Mouse (Mus musculus) midbrain, embryonic 15.5 days (tissue): ENCODE measurements at regions not wholly inside any gene's neighbourhood (a gene's known extent, or its start where the extent isn't known, plus 50 kb on each side); places are given as distances from the start of the nearest gene placed in this dataset.

Source experiments
- ATAC-seq: fragments of 200-750 bp; cut with Nextera tagmentation; replicated peaks from 2 replicates; pipeline ENCODE4 v1.8.0; 2017; ENCODE audit warnings: moderate TSS enrichment
- H3K27ac ChIP-seq: fragments of 300-500 bp; sonication (generic); 2 replicates; pipeline ENCODE4 v1.5.1; 2015; ENCODE audit warnings: mild to moderate bottlenecking, inconsistent platforms
- H3K27me3 ChIP-seq: fragments of 300-500 bp; sonication (generic); replicated peaks from 2 replicates; pipeline ENCODE4 v1.6.1; 2015; ENCODE audit warnings: inconsistent platforms
- H3K36me3 ChIP-seq: fragments of 300-500 bp; sonication (generic); replicated peaks from 2 replicates; pipeline ENCODE4 v1.6.1; 2015; ENCODE audit warnings: inconsistent platforms
- H3K4me1 ChIP-seq: fragments of 300-500 bp; sonication (generic); 2 replicates; pipeline ENCODE4 v1.6.1; 2015; ENCODE audit warnings: inconsistent platforms
- H3K4me2 ChIP-seq: fragments of 300-500 bp; sonication (generic); 2 replicates; pipeline ENCODE4 v1.6.1; 2015; ENCODE audit warnings: inconsistent platforms, mild to moderate bottlenecking, moderate library complexity
- H3K4me3 ChIP-seq: fragments of 300-500 bp; sonication (generic); 2 replicates; pipeline ENCODE4 v1.5.1; 2015; ENCODE audit warnings: mild to moderate bottlenecking, inconsistent platforms
- H3K9ac ChIP-seq: fragments of 300-500 bp; sonication (generic); 2 replicates; pipeline ENCODE4 v1.6.1; 2015; ENCODE audit warnings: mild to moderate bottlenecking, inconsistent platforms
- H3K9me3 ChIP-seq: fragments of 300-500 bp; sonication (generic); 2 replicates; pipeline ENCODE4 v1.6.1; 2016; ENCODE audit warnings: inconsistent platforms
- WGBS: fragments of 180-500 bp; shearing (Covaris S2); methylation state at CpG from one replicate; pipeline ENCODE4 v1.1.7; 2015; ENCODE audit warnings: mixed read lengths; 5-methylcytosine and 5-hydroxymethylcytosine counted together

- H3K9ac ChIP-seq = no peak overlapping the region
- WGBS = 57% methylated on average over 3 of the region's 3 CpGs
- no peaks in the 10 kb centered on the region for H3K4me1 ChIP-seq
- no peak for ATAC-seq
- no peak overlapping the region for H3K4me2 ChIP-seq
- H3K9me3 ChIP-seq = no peaks in the 10 kb centered on the region
- no peak overlapping the region for H3K27ac ChIP-seq
- H3K27me3 ChIP-seq = no peaks in the 10 kb centered on the region
- no peak overlapping the region for H3K4me3 ChIP-seq
- no peaks in the 10 kb centered on the region for H3K36me3 ChIP-seq
These were observed 432.5 kb upstream of the Adamts16 start for GRCm38 (mm10) chr13:71274139-71274538.

- H3K9ac ChIP-seq = no peak overlapping the region
- H3K4me2 ChIP-seq = no peak overlapping the region
- no peak for ATAC-seq
- H3K4me1 ChIP-seq = no peaks in the 10 kb centered on the region
- no peak overlapping the region for H3K4me3 ChIP-seq
- H3K27me3 ChIP-seq = no peaks in the 10 kb centered on the region
- 87% methylated on average over 5 of the region's 5 CpGs for WGBS
- no peaks in the 10 kb centered on the region for H3K36me3 ChIP-seq
- no peaks in the 10 kb centered on the region for H3K9me3 ChIP-seq
- no peak overlapping the region for H3K27ac ChIP-seq
These were observed 431.9 kb upstream of the Adamts16 start for GRCm38 (mm10) chr13:71273485-71273884.

GRCm38 (mm10) chr13:71273067-71273466, 431.5 kb upstream of the Adamts16 start:
- no peaks in the 10 kb centered on the region for H3K27me3 ChIP-seq
- 85% methylated on average over 1 of the region's 1 CpGs for WGBS
- no peaks in the 10 kb centered on the region for H3K4me1 ChIP-seq
- H3K4me2 ChIP-seq = no peak overlapping the region
- H3K9ac ChIP-seq = no peak overlapping the region
- no peak for ATAC-seq
- no peak overlapping the region for H3K27ac ChIP-seq
- no peaks in the 10 kb centered on the region for H3K9me3 ChIP-seq
- H3K36me3 ChIP-seq = no peaks in the 10 kb centered on the region
- H3K4me3 ChIP-seq = no peak overlapping the region

- Histone ChIP-seq H3K9me3 (no peaks in the 10 kb centered on the region), H3K4me1 (no peaks in the 10 kb centered on the region), H3K36me3 (no peaks in the 10 kb centered on the region), H3K27ac (no peak overlapping the region), H3K27me3 (no peaks in the 10 kb centered on the region), H3K9ac (no peak overlapping the region), H3K4me2 (no peak overlapping the region), H3K4me3 (no peak overlapping the region)
- no peak for ATAC-seq
- WGBS = 82% methylated on average over 5 of the region's 5 CpGs
These were observed 430.8 kb upstream of the Adamts16 start for GRCm38 (mm10) chr13:71272431-71272830.

GRCm38 (mm10) chr13:71271727-71272418, 430.3 kb upstream of the Adamts16 start:
- 83% methylated on average over 6 of the region's 6 CpGs for WGBS

GRCm38 (mm10) chr13:71270370-71270769, 428.8 kb upstream of the Adamts16 start:
- Histone ChIP-seq H3K9ac (no peak overlapping the region), H3K36me3 (no peaks in the 10 kb centered on the region), H3K27ac (no peak overlapping the region), H3K9me3 (no peaks in the 10 kb centered on the region), H3K4me3 (no peak overlapping the region), H3K27me3 (no peaks in the 10 kb centered on the region), H3K4me2 (no peak overlapping the region), H3K4me1 (no peaks in the 10 kb centered on the region)
- no peak for ATAC-seq
- WGBS = 91% methylated on average over 8 of the region's 8 CpGs

More at GRCm38 (mm10) chr13:71271727-71272418, 430.3 kb upstream of the Adamts16 start:
- no peak overlapping the region for H3K4me2 ChIP-seq
- H3K4me1 ChIP-seq = no peaks in the 10 kb centered on the region
- no peak overlapping the region for H3K4me3 ChIP-seq
- no peak for ATAC-seq
- no peak overlapping the region for H3K27ac ChIP-seq
- H3K27me3 ChIP-seq = no peaks in the 10 kb centered on the region
- H3K9me3 ChIP-seq = no peaks in the 10 kb centered on the region
- no peak overlapping the region for H3K9ac ChIP-seq
- no peaks in the 10 kb centered on the region for H3K36me3 ChIP-seq

GRCm38 (mm10) chr13:71269496-71269895, 427.9 kb upstream of the Adamts16 start:
- H3K36me3 ChIP-seq = no peaks in the 10 kb centered on the region
- no peak for ATAC-seq
- no peak overlapping the region for H3K4me3 ChIP-seq
- WGBS = 71% methylated on average over 2 of the region's 2 CpGs
- H3K4me1 ChIP-seq = no peaks in the 10 kb centered on the region
- no peak overlapping the region for H3K4me2 ChIP-seq
- H3K27ac ChIP-seq = no peak overlapping the region
- H3K9me3 ChIP-seq = no peaks in the 10 kb centered on the region
- no peaks in the 10 kb centered on the region for H3K27me3 ChIP-seq
- H3K9ac ChIP-seq = no peak overlapping the region

GRCm38 (mm10) chr13:71263315-71263878, 421.8 kb upstream of the Adamts16 start:
- H3K27ac ChIP-seq = no peak overlapping the region
- 62% methylated on average over 16 of the region's 16 CpGs for WGBS
- no peak overlapping the region for H3K9ac ChIP-seq
- H3K4me2 ChIP-seq = peak overlapping the region; percentile 36
- ATAC-seq = no peak
- no peaks in the 10 kb centered on the region for H3K9me3 ChIP-seq
- no peaks in the 10 kb centered on the region for H3K36me3 ChIP-seq
- H3K4me3 ChIP-seq = peak overlapping the region; percentile 10
- no peaks in the 10 kb centered on the region for H3K27me3 ChIP-seq
- peaks cover 5% of the 10 kb centered on the region; the same call in 1 of the 2 replicates for H3K4me1 ChIP-seq

- H3K27ac ChIP-seq = no peak overlapping the region
- no peak for ATAC-seq
- no peak overlapping the region for H3K4me2 ChIP-seq
- no peaks in the 10 kb centered on the region for H3K9me3 ChIP-seq
- no peak overlapping the region for H3K4me3 ChIP-seq
- 69% methylated on average over 10 of the region's 10 CpGs for whole genome bisulfite sequencing
- H3K4me1 ChIP-seq = peaks cover 5% of the 10 kb centered on the region; the same call in 1 of the 2 replicates
- H3K36me3 ChIP-seq = no peaks in the 10 kb centered on the region
- H3K27me3 ChIP-seq = no peaks in the 10 kb centered on the region
- H3K9ac ChIP-seq = no peak overlapping the region
These were observed 421.1 kb upstream of the Adamts16 start for GRCm38 (mm10) chr13:71262575-71263295.

- H3K9ac ChIP-seq = no peak overlapping the region
These were observed 412.4 kb upstream of the Adamts16 start for GRCm38 (mm10) chr13:71254016-71254415.

GRCm38 (mm10) chr13:71248261-71249031, 406.8 kb upstream of the Adamts16 start:
- Histone ChIP-seq H3K27ac (no peak overlapping the region), H3K4me2 (no peak overlapping the region), H3K4me1 (peaks cover 16% of the 10 kb centered on the region), H3K4me3 (no peak overlapping the region), H3K9me3 (no peaks in the 10 kb centered on the region), H3K36me3 (no peaks in the 10 kb centered on the region), H3K9ac (no peak overlapping the region), H3K27me3 (0 out of 2 replicates have a peak, but pooled peaks cover 3% of the 10 kb centered on the region)
- 33% methylated on average over 8 of the region's 8 CpGs for WGBS
- ATAC-seq = peak; percentile 81

More at GRCm38 (mm10) chr13:71254016-71254415, 412.4 kb upstream of the Adamts16 start:
- WGBS = 93% methylated on average over 2 of the region's 2 CpGs
- Histone ChIP-seq H3K9me3 (no peaks in the 10 kb centered on the region), H3K27ac (no peak overlapping the region), H3K36me3 (no peaks in the 10 kb centered on the region), H3K4me1 (peaks cover 7% of the 10 kb centered on the region; the same call in 1 of the 2 replicates), H3K27me3 (no peaks in the 10 kb centered on the region), H3K4me2 (no peak overlapping the region), H3K4me3 (no peak overlapping the region)
- no peak for ATAC-seq

GRCm38 (mm10) chr13:71247241-71247640, 405.6 kb upstream of the Adamts16 start:
- Histone ChIP-seq H3K4me2 (no peak overlapping the region), H3K27ac (no peak overlapping the region), H3K36me3 (no peaks in the 10 kb centered on the region), H3K4me3 (no peak overlapping the region), H3K9ac (no peak overlapping the region), H3K4me1 (peaks cover 16% of the 10 kb centered on the region), H3K9me3 (no peaks in the 10 kb centered on the region), H3K27me3 (0 out of 2 replicates have a peak, but pooled peaks cover 3% of the 10 kb centered on the region)
- ATAC-seq = no peak
